Mouse (Mus musculus) liver, adult (tissue): ENCODE measurements around the gene Map3k5.

ENCODE experiments used
- GATA4 ChIP-seq: IDR thresholded peaks from 2 replicates; pipeline ENCODE4 v1.6.1; 2014; ENCODE audit warnings: mild to moderate bottlenecking, low read length; ENCODE audit not compliant: insufficient replicate concordance

Map3k5 gene

GRCm38 (mm10) chr10:20135350-20136058, 201.2 kb downstream of the Map3k5 start:
- TF ChIP-seq GATA4 = peak; percentile 39; the same call in 1 of the 2 replicates

DNA sequence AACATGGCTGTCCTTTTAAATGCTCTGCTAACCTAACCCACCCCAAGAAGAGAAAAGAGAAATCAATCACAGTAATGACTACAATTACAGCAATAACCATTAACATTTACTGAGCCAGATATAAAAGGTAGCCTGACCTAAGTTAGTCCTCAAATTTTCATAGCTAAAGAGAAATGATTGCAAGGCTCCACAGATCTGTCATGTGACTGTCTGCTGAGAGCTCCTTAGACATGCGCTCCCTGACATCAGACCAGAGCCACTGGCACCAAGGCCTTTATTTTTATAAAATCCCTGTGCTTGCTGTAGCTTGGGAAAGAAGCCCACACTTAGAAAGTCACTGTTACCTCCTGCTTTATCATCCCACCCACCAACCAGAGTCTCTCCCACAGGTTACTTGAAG, 202.2 kb downstream of the Map3k5 start:
- no peak for TF ChIP-seq GATA4

- TF ChIP-seq GATA4 = no peak
Measured at GRCm38 (mm10) chr10:20141376-20141775, 207.1 kb downstream of the Map3k5 start.

- no peak for TF ChIP-seq GATA4
Measured at GRCm38 (mm10) chr10:20148130-20148772, 214.0 kb downstream of the Map3k5 start, which contains the start of gene Map7. Gene Map7 (plus strand): TSS chr10:20148471.

GRCm38 (mm10) chr10:20148773-20149120, 214.5 kb downstream of the Map3k5 start:
- TF ChIP-seq GATA4 = no peak

GRCm38 (mm10) chr10:20149121-20149834, 215.0 kb downstream of the Map3k5 start:
- TF ChIP-seq GATA4 = no peak

DNA sequence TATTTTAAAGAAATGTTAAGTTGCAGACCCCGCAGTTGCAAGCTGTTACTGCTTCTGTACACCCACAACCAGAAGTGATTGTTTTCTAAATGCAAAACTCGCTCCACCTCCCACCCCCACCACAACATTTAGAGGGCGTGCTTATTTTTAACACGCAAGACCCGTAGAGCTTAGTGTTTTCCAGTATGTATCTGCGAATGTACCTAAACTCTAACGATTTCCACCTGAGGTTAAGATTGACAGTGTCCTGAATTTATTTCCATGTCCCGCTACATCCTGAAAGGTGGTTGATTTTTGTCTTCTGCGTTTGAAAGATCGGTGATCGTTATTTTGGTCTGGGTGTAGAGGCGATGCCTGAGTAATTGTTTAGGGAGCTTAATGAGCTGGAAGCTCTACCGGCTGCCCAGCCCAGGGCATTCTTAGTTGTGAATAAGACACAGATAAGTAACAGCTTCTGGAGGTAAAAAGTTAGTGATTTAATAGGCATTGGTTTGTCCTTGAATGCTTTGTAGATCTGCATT, 215.6 kb downstream of the Map3k5 start:
- no peak for TF ChIP-seq GATA4

DNA sequence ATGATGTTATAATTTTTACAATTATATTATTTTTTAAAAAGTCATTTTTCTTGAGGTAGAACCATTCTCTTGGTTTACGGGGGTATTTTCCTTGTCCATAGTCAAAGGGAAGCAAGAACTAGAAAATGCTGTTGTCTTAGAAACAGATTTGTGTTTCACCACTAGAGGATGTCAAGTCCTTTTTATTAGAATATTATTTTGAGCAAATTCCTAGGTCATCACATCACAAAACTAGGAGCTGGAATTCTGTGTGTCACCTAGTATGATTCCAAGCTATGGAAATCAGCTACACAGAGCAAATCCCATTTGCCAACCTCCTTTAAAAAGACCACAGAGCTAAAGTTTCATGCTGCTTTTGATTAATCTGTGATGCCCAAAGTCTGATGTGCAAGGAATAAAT, 217.9 kb downstream of the Map3k5 start:
- TF ChIP-seq GATA4 = no peak

GRCm38 (mm10) chr10:20153507-20153906, 219.2 kb downstream of the Map3k5 start:
- no peak for TF ChIP-seq GATA4

- TF ChIP-seq GATA4 = no peak
Measured at GRCm38 (mm10) chr10:20155401-20155800, 221.1 kb downstream of the Map3k5 start.

DNA sequence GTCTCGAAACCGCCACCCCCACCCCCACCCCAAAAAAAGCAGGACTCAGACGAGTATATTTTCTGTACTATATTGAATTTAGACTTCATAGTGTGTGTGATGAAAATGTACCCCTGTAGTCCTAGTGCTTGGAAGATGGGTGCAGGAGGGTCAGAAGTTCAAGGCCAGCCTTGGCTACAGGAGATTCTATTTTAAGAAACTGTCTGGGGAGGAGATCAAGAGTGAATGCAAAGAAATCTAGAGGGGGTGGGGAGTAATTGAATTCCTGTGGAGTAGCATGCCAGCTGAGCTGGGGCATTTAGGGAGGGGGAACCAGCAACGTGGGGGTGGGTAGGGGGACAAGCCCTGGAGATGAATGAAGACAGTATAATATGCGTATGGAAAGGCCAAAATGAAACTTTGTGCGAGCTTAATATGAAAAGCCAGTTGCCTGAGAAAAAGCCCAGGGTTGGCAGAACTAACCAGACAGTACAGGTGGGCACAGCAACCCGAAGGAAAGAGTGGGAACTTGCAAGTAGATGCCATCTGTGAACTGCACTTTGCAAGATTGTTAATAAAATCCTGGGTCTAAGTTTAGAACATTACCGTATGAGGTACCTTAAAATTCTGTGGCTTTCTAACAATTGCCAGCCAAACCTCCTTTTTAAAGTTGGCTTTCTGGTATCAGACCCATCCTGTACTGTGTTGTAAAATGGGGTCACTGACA, 222.9 kb downstream of the Map3k5 start:
- TF ChIP-seq GATA4 = no peak

- no peak for TF ChIP-seq GATA4
Measured at GRCm38 (mm10) chr10:20158756-20159155, 224.5 kb downstream of the Map3k5 start.

- TF ChIP-seq GATA4 = no peak
Measured at GRCm38 (mm10) chr10:20159308-20159707, 225.0 kb downstream of the Map3k5 start.

- TF ChIP-seq GATA4 = no peak
Measured at GRCm38 (mm10) chr10:20160914-20161313, 226.6 kb downstream of the Map3k5 start.

DNA sequence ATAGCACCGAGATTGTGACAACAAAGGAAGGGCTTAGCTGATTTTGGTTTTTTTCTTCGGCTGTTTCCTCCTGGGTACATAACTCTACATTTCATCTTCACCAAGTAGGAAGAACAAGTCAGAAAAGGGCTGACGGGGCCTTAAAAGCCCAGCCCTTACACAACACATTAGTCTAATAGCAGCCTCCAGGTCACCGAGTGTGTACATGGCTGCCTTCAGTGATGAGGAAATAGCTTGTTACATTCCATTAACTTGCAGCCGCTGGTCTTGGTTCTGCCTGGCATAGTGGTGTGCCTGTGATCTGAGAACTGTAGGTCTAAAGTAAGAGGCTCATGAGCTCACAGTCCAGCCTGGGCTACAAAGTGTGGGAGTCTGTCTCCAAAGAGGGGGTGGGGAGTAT, 230.5 kb downstream of the Map3k5 start:
- TF ChIP-seq GATA4 = no peak

DNA sequence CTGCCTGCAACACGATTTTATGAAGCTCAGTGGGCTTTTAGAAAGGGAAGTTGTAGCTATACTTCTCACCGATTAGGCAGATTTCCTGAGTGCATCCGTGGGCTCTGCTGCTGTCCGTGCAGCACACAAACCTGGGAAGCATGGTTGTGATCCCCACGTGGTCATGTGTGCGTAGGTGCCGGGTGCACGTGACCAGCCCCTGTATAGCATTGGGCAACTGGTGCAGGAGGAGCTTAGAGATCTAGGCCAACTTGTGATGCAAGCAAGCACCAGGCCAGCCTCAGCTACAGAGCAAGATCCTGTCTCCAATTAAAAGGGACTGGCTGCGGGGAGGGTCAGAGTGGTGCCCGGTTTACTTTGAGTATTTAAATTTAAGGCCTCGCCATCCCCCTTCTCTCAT, 232.5 kb downstream of the Map3k5 start:
- no peak for TF ChIP-seq GATA4

GRCm38 (mm10) chr10:20167467-20167866, 233.2 kb downstream of the Map3k5 start:
- no peak for TF ChIP-seq GATA4
